Mouse (Mus musculus) spleen, adult 2 months (tissue): Measurements from ENCODE around the gene Tbc1d10b. TPM values are rescaled to one million over a fixed set of nuclear protein-coding genes. Genes with fewer than 3 reads are reported as not detected.

Experiments used
- DNase-seq, 2 experiments: peaks; one replicate each; pipeline versions ENCODE4 v3.0.0 to v3.0.0-alpha.2; 2012 to 2021; ENCODE audit warnings: low spot score in 2 of 2, low read depth in 1 of 2
- H3K27ac ChIP-seq: fragments of 200-500 bp; 2 replicates; pipeline ENCODE4 v1.5.1; 2012; ENCODE audit warnings: low read length, inconsistent platforms; ENCODE audit not compliant: insufficient read depth
- H3K27me3 ChIP-seq: fragments of 200-500 bp; 2 replicates; pipeline ENCODE4 v1.6.1; 2012; ENCODE audit warnings: mild to moderate bottlenecking, moderate library complexity, low read length, inconsistent platforms; ENCODE audit not compliant: control insufficient read depth, insufficient read depth
- H3K36me3 ChIP-seq: fragments of 200-500 bp; 2 replicates; pipeline ENCODE4 v1.6.1; 2012; ENCODE audit warnings: mild to moderate bottlenecking, low read length, inconsistent platforms; ENCODE audit not compliant: control insufficient read depth, insufficient read depth
- H3K4me1 ChIP-seq: fragments of 200-500 bp; 2 replicates; pipeline ENCODE4 v1.6.1; 2011; ENCODE audit warnings: inconsistent platforms; ENCODE audit not compliant: control insufficient read depth, insufficient read depth, insufficient read length
- H3K4me3 ChIP-seq: fragments of 200-500 bp; 2 replicates; pipeline ENCODE4 v1.5.1; 2011; ENCODE audit warnings: mild to moderate bottlenecking, inconsistent platforms; ENCODE audit not compliant: insufficient read depth, insufficient read length; ENCODE audit errors: extremely low read depth
- CTCF ChIP-seq: fragments of 200-500 bp; IDR thresholded peaks from 2 replicates; pipeline ENCODE4 v1.5.1; 2011; ENCODE audit warnings: mild to moderate bottlenecking, inconsistent platforms; ENCODE audit not compliant: insufficient read depth, insufficient read length, insufficient replicate concordance; ENCODE audit errors: extremely low read depth
- POLR2A ChIP-seq: fragments of 200-500 bp; IDR thresholded peaks from 2 replicates; pipeline ENCODE4 v1.6.1; 2011; ENCODE audit warnings: low read depth, low read length, inconsistent platforms
- WGBS: fragments of 180-500 bp; shearing (Covaris S2); methylation state at CpG from one replicate; pipeline ENCODE4 v1.1.7; 2018; 5-methylcytosine and 5-hydroxymethylcytosine counted together
- polyA plus RNA-seq: library from polyadenylated mRNA; depleted of rRNA; stranded (reverse); fragments of >200 nt; gene quantifications from 2 replicates; pipeline ENCODE4 v1.2.3, GENCODE M21; 2012

The Tbc1d10b gene
- polyA plus RNA-seq, 1 experiment: 33.0 TPM

DNA sequence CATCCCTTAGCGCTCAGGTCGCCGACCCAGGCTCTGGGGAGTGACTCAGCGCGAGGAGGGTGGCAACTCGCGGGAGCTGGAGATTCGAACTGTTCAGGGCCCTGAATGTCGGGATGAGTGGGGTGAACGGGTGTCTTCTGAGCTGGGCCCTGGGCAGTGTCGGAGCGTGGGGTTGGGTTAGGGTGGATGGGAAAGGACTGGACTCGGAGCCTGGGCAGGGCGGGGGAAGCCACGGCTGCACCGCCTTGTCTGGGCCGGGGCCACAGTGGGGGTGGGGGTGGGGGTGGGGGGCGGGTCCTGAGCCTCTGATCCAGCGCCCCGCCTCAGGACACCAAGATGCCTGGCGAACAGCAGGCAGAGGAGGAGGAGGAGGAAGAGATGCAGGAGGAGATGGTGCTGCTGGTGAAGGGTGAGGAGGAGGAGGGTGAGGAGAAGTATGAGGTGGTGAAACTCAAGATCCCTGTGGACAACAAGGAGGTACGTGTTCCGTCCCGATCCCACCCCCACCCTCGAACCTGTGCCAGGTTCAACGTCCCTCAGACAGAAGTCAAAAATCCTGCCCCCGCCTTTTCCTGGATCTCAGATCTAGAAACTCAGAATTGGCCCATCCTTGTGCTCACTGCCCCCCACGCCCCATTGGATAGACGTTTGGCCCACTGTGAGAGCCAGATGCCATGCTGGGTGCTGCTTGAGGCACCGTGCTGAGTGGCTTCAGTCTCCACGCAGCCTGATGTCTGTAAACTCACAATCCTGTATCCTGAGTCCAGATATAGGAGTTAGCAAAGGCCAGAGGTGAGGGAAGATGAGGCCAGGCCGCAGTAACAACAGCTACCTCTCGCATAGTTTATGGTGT lies 36.6 kb upstream of the Tbc1d10b start:
- Histone ChIP-seq H3K4me1 (peaks cover 9% of the 10 kb centered on the region; the same call in 1 of the 2 replicates), H3K36me3 (no peaks in the 10 kb centered on the region), H3K4me3 (peak overlapping the region; percentile 94), H3K27me3 (no peaks in the 10 kb centered on the region), H3K27ac (peak overlapping the region; percentile 78)
- TF ChIP-seq CTCF (no peak), POLR2A (no peak)
- 15% methylated on average over 30 of the region's 33 CpGs for WGBS
- DNase-seq: no peak

DNA sequence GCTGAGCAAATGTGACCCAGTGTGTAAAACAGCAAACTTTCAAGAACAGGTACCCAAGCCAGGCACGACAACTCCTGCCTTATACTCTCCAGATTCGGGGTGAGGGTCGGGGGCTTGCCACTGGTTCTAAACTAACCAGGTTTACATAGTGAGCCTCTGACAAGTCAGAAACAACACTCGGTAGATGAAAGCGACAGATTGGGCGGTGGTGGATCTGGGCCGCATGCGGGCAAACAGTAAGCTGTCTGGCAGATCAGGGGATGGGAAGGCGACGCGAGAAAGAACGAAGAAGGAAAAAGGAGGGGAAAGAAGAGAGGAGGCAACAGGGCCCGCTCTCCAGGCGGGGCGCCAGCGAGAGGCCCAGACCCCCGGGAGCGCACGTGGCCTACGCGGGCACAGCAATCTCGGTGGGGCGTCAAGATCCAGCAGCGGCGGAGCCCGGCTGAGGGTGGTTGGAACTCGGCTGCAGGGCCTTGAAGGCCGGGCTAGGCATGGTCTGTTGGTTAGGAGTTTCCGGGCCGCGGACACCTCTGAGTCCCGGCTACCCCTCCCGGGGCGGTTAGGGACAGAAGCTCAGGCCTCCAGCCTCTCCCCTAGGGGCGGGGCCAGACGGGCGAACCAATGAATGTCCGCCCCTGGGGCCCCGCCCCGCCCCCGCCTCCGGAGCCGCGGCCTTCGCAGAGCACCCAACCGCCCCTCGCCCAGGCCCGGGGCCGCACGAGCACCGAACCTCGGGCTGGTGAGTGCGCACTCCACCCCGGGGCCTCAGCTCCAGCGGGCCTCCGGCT lies 35.8 kb upstream of the Tbc1d10b start, which contains the start of gene Zfp771:
Zfp771 (plus strand) TSS at position 405 of the 788 bp plus-strand sequence.
- DNase-seq: peak; percentile 76 to 95
- Histone ChIP-seq H3K27ac (peak within 1 kb of the TSS; percentile 86), H3K4me1 (peaks cover 9% of the 10 kb centered on the region; the same call in 1 of the 2 replicates), H3K36me3 (no peaks in the 10 kb centered on the region), H3K4me3 (peak within 1 kb of the TSS; percentile 94), H3K27me3 (no peaks in the 10 kb centered on the region)
- TF ChIP-seq CTCF (no peak), POLR2A (peak; percentile 39)
- 1% methylated on average over 56 of the region's 56 CpGs for WGBS

DNA sequence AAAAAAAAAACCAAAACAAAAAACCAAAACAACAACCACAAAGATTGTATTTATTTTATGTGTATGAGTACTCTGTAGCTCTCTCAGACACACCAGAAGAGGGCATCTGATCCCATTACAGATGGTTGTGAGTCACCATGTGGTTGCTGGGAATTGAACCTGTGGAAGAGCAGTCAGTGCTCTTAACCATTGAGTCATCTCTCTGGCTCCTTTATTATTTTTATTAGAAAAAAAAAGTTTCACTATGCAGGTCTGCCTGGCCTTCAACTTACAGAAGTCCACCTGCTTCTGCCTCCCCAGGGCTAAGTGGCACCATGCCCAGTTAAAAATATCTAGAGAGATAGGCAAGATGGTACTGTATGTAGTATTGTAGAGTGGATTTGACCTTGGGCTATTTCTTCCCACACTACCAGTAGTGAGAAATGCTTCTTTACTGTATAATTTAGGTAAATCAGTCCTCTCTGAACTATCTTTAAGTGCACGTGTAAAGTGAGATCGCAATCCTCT lies 35.1 kb upstream of the Tbc1d10b start:
- 44% methylated on average over 2 of the region's 2 CpGs for WGBS
- H3K36me3 ChIP-seq: no peaks in the 10 kb centered on the region
- TF ChIP-seq POLR2A (no peak), CTCF (no peak)
- H3K4me3 ChIP-seq: no peak overlapping the region
- H3K27ac ChIP-seq: peak overlapping the region; percentile 86; the same call in 1 of the 2 replicates
- DNase-seq: no peak
- H3K4me1 ChIP-seq: peaks cover 9% of the 10 kb centered on the region; the same call in 1 of the 2 replicates
- H3K27me3 ChIP-seq: no peaks in the 10 kb centered on the region

DNA sequence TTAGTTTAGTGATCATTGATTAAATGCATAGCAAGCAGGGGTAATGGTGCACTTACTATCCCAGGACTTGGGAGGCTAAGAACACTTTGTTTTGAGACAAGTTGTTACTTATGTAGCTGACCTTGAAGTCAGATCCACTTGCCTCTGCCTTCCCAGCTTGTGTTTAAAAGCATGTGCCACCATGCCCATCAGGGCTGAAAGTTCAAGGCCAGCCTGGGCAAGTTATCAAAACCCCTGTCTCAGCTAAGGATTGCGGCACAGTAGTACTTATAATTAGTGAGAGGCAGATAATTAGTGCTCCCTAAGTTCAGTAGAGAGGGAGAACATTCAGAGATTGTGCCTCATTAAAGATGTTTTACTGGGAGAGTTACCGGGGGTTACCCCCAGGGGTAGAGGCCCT lies 26.5 kb upstream of the Tbc1d10b start:
- H3K4me1 ChIP-seq: peaks cover 7% of the 10 kb centered on the region; the same call in 1 of the 2 replicates
- peaks cover 19% of the 10 kb centered on the region for H3K36me3 ChIP-seq
- no peaks in the 10 kb centered on the region for H3K27me3 ChIP-seq
- no peak overlapping the region for H3K4me3 ChIP-seq
- no peak overlapping the region for H3K27ac ChIP-seq
- 96% methylated on average over 2 of the region's 2 CpGs for WGBS
- DNase-seq: no peak
- no peak for TF ChIP-seq POLR2A
- TF ChIP-seq CTCF: no peak

DNA sequence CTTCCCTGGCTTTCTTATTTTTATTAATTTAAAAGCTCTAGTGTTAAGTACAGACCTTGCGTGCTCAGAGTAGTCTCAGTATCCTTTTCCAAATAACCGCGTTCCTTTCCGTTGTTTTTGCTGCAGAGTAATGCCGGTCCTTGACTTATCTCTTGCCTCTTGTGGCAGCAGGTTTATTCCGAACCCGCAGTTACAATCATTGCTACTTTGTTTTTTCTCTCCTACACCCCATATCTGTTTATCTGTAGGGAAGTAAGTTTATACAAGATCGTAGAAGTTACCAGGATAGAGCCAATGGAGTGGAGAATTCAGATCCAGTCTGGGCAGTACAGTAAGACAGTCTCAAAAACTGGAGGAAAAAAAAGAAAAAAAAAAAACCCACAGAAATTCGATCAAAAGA lies 25.5 kb upstream of the Tbc1d10b start:
- Histone ChIP-seq H3K36me3 (peaks cover 19% of the 10 kb centered on the region), H3K27ac (no peak overlapping the region), H3K27me3 (no peaks in the 10 kb centered on the region), H3K4me3 (peak overlapping the region; percentile 84; the same call in 1 of the 2 replicates), H3K4me1 (peaks cover 7% of the 10 kb centered on the region; the same call in 1 of the 2 replicates)
- TF ChIP-seq POLR2A (no peak), CTCF (no peak)
- WGBS: 6% methylated on average over 9 of the region's 9 CpGs
- no peak for DNase-seq

DNA sequence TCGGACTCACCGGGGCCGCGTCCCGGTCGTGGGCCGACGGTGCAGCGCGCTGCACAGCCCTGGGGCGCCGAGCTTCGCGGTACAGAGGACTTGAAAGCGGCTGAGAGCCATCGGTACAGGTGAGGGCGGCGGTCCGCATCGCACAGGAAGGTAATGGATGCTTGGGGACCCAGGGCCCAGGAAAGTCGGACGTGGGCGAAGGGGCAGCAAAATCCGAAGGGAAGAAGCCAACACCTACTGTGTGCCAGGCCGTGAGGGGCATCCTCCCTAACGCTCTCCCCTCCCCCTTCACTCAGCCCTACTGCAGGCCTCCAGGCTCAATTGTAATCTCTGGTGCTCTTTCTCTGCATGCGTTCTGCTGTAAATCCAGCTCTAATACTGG lies 25.1 kb upstream of the Tbc1d10b start:
- no peak for DNase-seq
- TF ChIP-seq CTCF (no peak), POLR2A (no peak)
- Histone ChIP-seq H3K4me3 (peak overlapping the region; percentile 84), H3K27me3 (no peaks in the 10 kb centered on the region), H3K27ac (peak overlapping the region; percentile 95), H3K4me1 (peaks cover 7% of the 10 kb centered on the region; the same call in 1 of the 2 replicates), H3K36me3 (peaks cover 19% of the 10 kb centered on the region)
- WGBS: under 1% methylated on average over 27 of the region's 27 CpGs
